Mouse (Mus musculus): ENCODE data around the gene Slc2a1. TPM values are rescaled to one million over a fixed set of nuclear protein-coding genes. Genes with fewer than 3 reads are reported as not detected.

The Slc2a1 gene
- polyA plus RNA-seq, 1 experiment = 47.7 TPM

- no peak for DNase-seq (ENCODE audit: low read depth in 1 of 2, low spot score in 2 of 2)
- H3K4me1 ChIP-seq (ENCODE audit: control insufficient read depth, insufficient read depth, insufficient read length) = no peaks in the 10 kb centered on the region
- no peak for TF ChIP-seq CTCF (IDR thresholded peaks at IDR 0.05; ENCODE audit: extremely low read depth, insufficient read depth, insufficient read length, insufficient replicate concordance)
- TF ChIP-seq POLR2A (IDR thresholded peaks at IDR 0.05; ENCODE audit: low read depth, low read length) = no peak
- no peak overlapping the region for H3K27ac ChIP-seq (ENCODE audit: insufficient read depth, low read length)
- H3K36me3 ChIP-seq (ENCODE audit: control insufficient read depth, insufficient read depth, low read length) = no peaks in the 10 kb centered on the region
- H3K4me3 ChIP-seq (ENCODE audit: extremely low read depth, insufficient read depth, insufficient read length) = no peak overlapping the region
- 73% methylated on average over 19 of the region's 19 CpGs for WGBS
- no peaks in the 10 kb centered on the region for H3K27me3 ChIP-seq (ENCODE audit: control insufficient read depth, insufficient read depth, low read length)
Measured at GRCm38 (mm10) chr4:119071648-119072362, 36.7 kb upstream of the Slc2a1 start.

- DNase-seq (ENCODE audit: low read depth in 1 of 2, low spot score in 2 of 2) = no peak
- Histone ChIP-seq H3K4me1 (ENCODE audit: control insufficient read depth, insufficient read depth, insufficient read length) (no peaks in the 10 kb centered on the region), H3K4me3 (ENCODE audit: extremely low read depth, insufficient read depth, insufficient read length) (no peak overlapping the region), H3K36me3 (ENCODE audit: control insufficient read depth, insufficient read depth, low read length) (no peaks in the 10 kb centered on the region), H3K27me3 (ENCODE audit: control insufficient read depth, insufficient read depth, low read length) (no peaks in the 10 kb centered on the region), H3K27ac (ENCODE audit: insufficient read depth, low read length) (no peak overlapping the region)
- 89% methylated on average over 19 of the region's 19 CpGs for WGBS
- no peak for TF ChIP-seq CTCF (IDR thresholded peaks at IDR 0.05; ENCODE audit: extremely low read depth, insufficient read depth, insufficient read length, insufficient replicate concordance)
- TF ChIP-seq POLR2A (IDR thresholded peaks at IDR 0.05; ENCODE audit: low read depth, low read length) = no peak
Measured at GRCm38 (mm10) chr4:119072363-119072940, 36.1 kb upstream of the Slc2a1 start.

GRCm38 (mm10) chr4:119072941-119073451 lies 35.5 kb upstream of the Slc2a1 start:
- WGBS = 81% methylated on average over 28 of the region's 28 CpGs
- H3K4me3 ChIP-seq (ENCODE audit: extremely low read depth, insufficient read depth, insufficient read length) = no peak overlapping the region
- DNase-seq (ENCODE audit: low read depth in 1 of 2, low spot score in 2 of 2) = no peak
- H3K36me3 ChIP-seq (ENCODE audit: control insufficient read depth, insufficient read depth, low read length) = no peaks in the 10 kb centered on the region
- TF ChIP-seq CTCF (IDR thresholded peaks at IDR 0.05; ENCODE audit: extremely low read depth, insufficient read depth, insufficient read length, insufficient replicate concordance) (no peak), POLR2A (IDR thresholded peaks at IDR 0.05; ENCODE audit: low read depth, low read length) (no peak)
- H3K27ac ChIP-seq (ENCODE audit: insufficient read depth, low read length) = no peak overlapping the region
- H3K4me1 ChIP-seq (ENCODE audit: control insufficient read depth, insufficient read depth, insufficient read length) = no peaks in the 10 kb centered on the region
- H3K27me3 ChIP-seq (ENCODE audit: control insufficient read depth, insufficient read depth, low read length) = no peaks in the 10 kb centered on the region

GRCm38 (mm10) chr4:119073626-119074025 lies 34.9 kb upstream of the Slc2a1 start:
- no peak for TF ChIP-seq POLR2A (IDR thresholded peaks at IDR 0.05; ENCODE audit: low read depth, low read length)
- no peak for TF ChIP-seq CTCF (IDR thresholded peaks at IDR 0.05; ENCODE audit: extremely low read depth, insufficient read depth, insufficient read length, insufficient replicate concordance)
- no peaks in the 10 kb centered on the region for H3K36me3 ChIP-seq (ENCODE audit: control insufficient read depth, insufficient read depth, low read length)
- H3K4me1 ChIP-seq (ENCODE audit: control insufficient read depth, insufficient read depth, insufficient read length) = no peaks in the 10 kb centered on the region
- 84% methylated on average over 2 of the region's 2 CpGs for WGBS
- DNase-seq (ENCODE audit: low read depth in 1 of 2, low spot score in 2 of 2) = no peak
- no peak overlapping the region for H3K27ac ChIP-seq (ENCODE audit: insufficient read depth, low read length)
- H3K4me3 ChIP-seq (ENCODE audit: extremely low read depth, insufficient read depth, insufficient read length) = no peak overlapping the region
- H3K27me3 ChIP-seq (ENCODE audit: control insufficient read depth, insufficient read depth, low read length) = no peaks in the 10 kb centered on the region

GRCm38 (mm10) chr4:119074596-119074995 lies 33.9 kb upstream of the Slc2a1 start:
- no peak for DNase-seq (ENCODE audit: low read depth in 1 of 2, low spot score in 2 of 2)
- no peaks in the 10 kb centered on the region for H3K4me1 ChIP-seq (ENCODE audit: control insufficient read depth, insufficient read depth, insufficient read length)
- no peaks in the 10 kb centered on the region for H3K36me3 ChIP-seq (ENCODE audit: control insufficient read depth, insufficient read depth, low read length)
- H3K4me3 ChIP-seq (ENCODE audit: extremely low read depth, insufficient read depth, insufficient read length) = no peak overlapping the region
- H3K27ac ChIP-seq (ENCODE audit: insufficient read depth, low read length) = no peak overlapping the region
- TF ChIP-seq POLR2A (IDR thresholded peaks at IDR 0.05; ENCODE audit: low read depth, low read length) (no peak), CTCF (IDR thresholded peaks at IDR 0.05; ENCODE audit: extremely low read depth, insufficient read depth, insufficient read length, insufficient replicate concordance) (no peak)
- 76% methylated on average over 6 of the region's 6 CpGs for WGBS
- no peaks in the 10 kb centered on the region for H3K27me3 ChIP-seq (ENCODE audit: control insufficient read depth, insufficient read depth, low read length)

GRCm38 (mm10) chr4:119075273-119075672 lies 33.2 kb upstream of the Slc2a1 start:
- Histone ChIP-seq H3K27me3 (ENCODE audit: control insufficient read depth, insufficient read depth, low read length) (no peaks in the 10 kb centered on the region), H3K27ac (ENCODE audit: insufficient read depth, low read length) (no peak overlapping the region), H3K4me1 (ENCODE audit: control insufficient read depth, insufficient read depth, insufficient read length) (no peaks in the 10 kb centered on the region), H3K4me3 (ENCODE audit: extremely low read depth, insufficient read depth, insufficient read length) (no peak overlapping the region), H3K36me3 (ENCODE audit: control insufficient read depth, insufficient read depth, low read length) (no peaks in the 10 kb centered on the region)
- no peak for TF ChIP-seq POLR2A (IDR thresholded peaks at IDR 0.05; ENCODE audit: low read depth, low read length)
- no peak for TF ChIP-seq CTCF (IDR thresholded peaks at IDR 0.05; ENCODE audit: extremely low read depth, insufficient read depth, insufficient read length, insufficient replicate concordance)
- WGBS = 79% methylated on average over 7 of the region's 7 CpGs
- no peak for DNase-seq (ENCODE audit: low read depth in 1 of 2, low spot score in 2 of 2)

GRCm38 (mm10) chr4:119076336-119076735 lies 32.2 kb upstream of the Slc2a1 start:
- Histone ChIP-seq H3K27ac (ENCODE audit: insufficient read depth, low read length) (no peak overlapping the region), H3K4me3 (ENCODE audit: extremely low read depth, insufficient read depth, insufficient read length) (no peak overlapping the region), H3K27me3 (ENCODE audit: control insufficient read depth, insufficient read depth, low read length) (no peaks in the 10 kb centered on the region), H3K4me1 (ENCODE audit: control insufficient read depth, insufficient read depth, insufficient read length) (no peaks in the 10 kb centered on the region), H3K36me3 (ENCODE audit: control insufficient read depth, insufficient read depth, low read length) (no peaks in the 10 kb centered on the region)
- DNase-seq (ENCODE audit: low read depth in 1 of 2, low spot score in 2 of 2) = no peak
- 80% methylated on average over 11 of the region's 11 CpGs for WGBS
- TF ChIP-seq POLR2A (IDR thresholded peaks at IDR 0.05; ENCODE audit: low read depth, low read length) (no peak), CTCF (IDR thresholded peaks at IDR 0.05; ENCODE audit: extremely low read depth, insufficient read depth, insufficient read length, insufficient replicate concordance) (no peak)

Measured in spleen, adult 2 months (tissue).